Mouse (Mus musculus) bone marrow, adult 2 months (tissue): ENCODE measurements around the gene Fam222a.

Experiments
- CTCF ChIP-seq: fragments of 200-500 bp; IDR thresholded peaks from 2 replicates; pipeline ENCODE4 v1.5.1; 2011; ENCODE audit warnings: low read length, control low read depth; ENCODE audit not compliant: control insufficient read depth, insufficient read depth
- POLR2A ChIP-seq: fragments of 200-500 bp; IDR thresholded peaks from 2 replicates; pipeline ENCODE4 v1.6.1; 2011; ENCODE audit warnings: low read depth, mild to moderate bottlenecking, control low read depth, low read length, borderline replicate concordance; ENCODE audit not compliant: control insufficient read depth

DNA sequence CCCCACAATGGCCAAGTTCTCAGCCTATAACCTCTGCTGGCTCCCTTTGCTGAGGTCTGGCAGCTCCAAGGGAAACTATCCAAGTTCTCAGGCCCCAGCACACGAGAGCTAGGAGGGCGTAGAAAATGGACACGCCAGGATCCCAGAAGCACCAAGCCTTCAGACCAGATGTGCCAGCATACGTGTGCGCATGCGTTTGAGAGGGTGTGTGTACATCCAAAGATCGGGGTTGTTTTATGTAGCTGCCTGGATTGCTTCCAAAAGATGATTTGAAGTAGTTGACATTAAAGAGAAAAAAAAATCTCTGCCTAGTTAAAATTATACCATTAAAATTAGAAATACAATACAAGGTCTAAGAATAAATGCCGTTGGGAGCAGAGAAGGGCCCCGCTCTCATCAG is 22.7 kb upstream of the Fam222a start:
- TF ChIP-seq POLR2A (no peak), CTCF (no peak)
